Mouse (Mus musculus) ovary, adult 2 months (tissue): Measurements from ENCODE around the gene Zfp329. TPM values are rescaled to one million over a fixed set of nuclear protein-coding genes. Genes with fewer than 3 reads are reported as not detected.

Source experiments
- polyA plus RNA-seq: library from polyadenylated mRNA; depleted of rRNA; stranded (reverse); fragments of >200 nt; gene quantifications from 2 replicates; pipeline ENCODE4 v1.2.3, GENCODE M21; 2012; rRNA removed

Gene Zfp329
- 0.62 and 1.2 TPM in 2 replicates for polyA plus RNA-seq

DNA sequence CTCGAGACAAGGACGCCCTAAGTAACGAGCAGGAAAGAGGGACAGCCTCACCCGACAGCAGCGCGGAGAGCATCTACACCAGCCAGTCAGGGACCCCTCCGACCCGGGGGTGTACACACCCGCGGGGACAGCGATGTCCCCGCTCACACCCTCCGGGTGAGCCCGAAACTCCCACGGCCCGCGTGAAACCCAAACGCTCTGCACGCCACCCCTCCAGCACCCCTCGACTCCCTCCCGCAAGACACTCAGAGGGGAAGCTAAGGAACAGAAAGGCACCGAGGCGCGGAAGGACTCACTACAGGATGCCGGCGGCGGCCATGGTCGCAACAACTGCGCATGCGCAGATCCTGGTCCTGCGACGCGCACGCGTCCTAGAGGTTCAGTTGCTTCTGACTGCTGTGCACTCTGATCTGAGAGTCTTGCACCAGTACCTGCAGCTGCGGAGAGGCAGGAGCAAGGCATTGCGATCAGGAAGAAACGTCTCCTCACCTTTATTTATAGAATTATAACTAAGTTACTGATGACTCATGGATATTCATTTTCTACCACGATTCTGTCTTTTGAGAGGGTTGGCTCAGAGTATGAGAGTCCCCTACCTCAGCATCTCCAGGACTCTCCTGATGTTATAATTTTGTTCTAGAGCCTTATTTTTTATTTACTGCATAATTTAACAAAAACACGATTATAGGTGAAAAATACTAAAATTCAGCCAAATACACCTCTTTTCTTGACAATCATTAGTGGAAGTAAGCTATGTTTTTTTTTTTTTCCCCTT lies at the start of gene Zfp329:
Gene Zfp329, minus strand, starts transcription at position 338 of the 775 bp plus-strand sequence.

DNA sequence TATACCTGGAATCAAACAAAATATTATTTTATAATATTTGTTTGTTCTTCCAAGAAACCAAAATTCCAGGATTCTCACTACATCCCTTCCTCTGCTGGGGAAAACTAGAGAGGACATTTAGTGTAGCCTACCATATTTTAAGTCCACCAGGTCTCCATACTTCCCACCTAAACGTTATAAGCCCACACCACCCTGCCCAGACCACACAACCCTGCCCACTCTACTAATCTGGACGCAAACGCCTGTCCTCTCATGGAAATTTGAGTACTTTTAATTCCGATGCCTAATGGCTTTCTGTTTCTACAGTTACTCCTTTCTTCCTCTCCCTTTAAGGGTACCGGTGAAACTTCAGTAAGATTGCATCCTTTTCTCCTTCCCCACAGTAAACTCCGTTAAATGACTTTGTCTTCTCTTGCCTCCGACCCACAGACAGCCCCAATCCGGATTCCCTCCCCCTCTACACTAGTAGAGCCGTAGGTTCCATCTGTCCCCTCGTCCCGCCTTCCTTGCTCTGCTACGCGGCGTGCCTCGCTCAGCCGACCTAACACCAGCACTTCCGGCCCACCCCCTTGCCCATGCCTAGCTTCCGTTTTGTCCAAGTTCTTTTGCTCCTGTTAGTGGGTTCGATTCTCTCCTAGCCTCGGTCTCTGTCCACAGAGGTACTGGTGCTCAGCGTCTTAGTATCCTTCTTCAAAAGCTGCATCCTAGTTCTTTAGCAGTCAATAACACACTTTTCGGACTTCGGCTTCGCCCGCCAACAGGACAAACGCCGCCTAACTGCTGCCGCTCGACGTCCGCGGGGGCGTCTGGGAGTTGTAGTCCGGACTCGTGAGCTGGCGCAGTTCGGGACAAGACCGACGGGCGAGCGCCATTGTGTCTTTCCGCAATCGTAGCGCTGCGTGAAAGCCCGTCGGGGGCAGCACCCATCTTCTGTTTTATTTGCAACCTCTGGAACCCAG lies 15.8 kb upstream of the Zfp329 start, which contains the start of gene Zfp110:
Gene Zfp110, plus strand, starts transcription at position 600 of the 959 bp plus-strand sequence.

DNA sequence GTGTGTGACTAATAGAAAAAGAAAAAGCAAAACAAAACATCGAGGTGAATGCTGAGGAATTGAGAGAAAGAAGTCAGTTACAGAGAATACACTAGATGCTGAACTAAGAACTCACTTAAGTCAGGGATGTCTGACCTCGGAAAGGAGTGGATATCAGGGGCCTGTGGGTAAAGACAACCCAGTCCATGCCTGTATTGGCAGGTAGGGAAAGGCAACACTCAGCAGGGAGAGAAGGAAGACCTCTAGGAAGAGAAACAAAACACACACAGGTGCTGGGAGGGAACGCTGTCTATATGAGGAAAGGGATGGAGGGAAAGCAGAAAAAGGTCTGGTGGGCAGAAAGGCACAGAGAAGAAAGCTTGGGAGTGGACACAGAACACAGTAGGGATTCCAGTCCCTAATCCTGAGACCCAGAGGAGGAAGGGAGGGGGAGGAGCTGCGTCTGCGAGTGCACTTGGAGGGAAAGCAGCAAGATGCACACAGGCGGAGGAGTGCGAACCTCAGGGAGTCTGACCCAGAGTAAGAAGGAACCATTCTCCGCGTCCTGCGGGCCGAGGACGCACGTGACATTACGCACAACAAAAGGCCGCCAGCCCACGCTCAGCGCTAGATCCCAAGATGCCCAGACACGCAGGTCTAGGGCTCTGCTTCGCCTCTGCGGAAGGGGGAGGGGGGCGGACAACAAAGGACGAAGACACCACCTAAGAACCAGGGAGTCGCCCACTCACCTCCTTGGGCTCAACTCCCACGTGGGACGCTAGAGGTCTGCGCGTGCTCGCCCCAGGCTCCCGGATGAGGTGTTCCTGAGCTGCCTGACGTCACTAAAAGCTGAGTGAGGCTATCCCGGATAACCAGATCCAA lies 15.6 kb downstream of the Zfp329 start, which contains the start of gene Zscan18:
Gene Zscan18, minus strand, starts transcription at position 770 of the 861 bp plus-strand sequence.

Other genes starting within 250 kb of the Zfp329 start
- gene Vmn2r53, start 210.1 kb downstream of the Zfp329 start, polyA plus RNA-seq: not detected in 2 replicates
- not detected in 2 replicates for gene Vmn2r54, start 178.5 kb downstream of the Zfp329 start, polyA plus RNA-seq
- gene Vmn2r55, start 133.9 kb downstream of the Zfp329 start, polyA plus RNA-seq: not detected in 2 replicates
- not detected in 2 replicates for gene Vmn2r56, start 83.9 kb downstream of the Zfp329 start, polyA plus RNA-seq
- 3.9 and 4.8 TPM in 2 replicates for gene Zscan18, start 15.2 kb downstream of the Zfp329 start, polyA plus RNA-seq
- gene Zfp110, start 15.9 kb upstream of the Zfp329 start, polyA plus RNA-seq: 4.6 and 11.1 TPM in 2 replicates
- 1.4 and 1.5 TPM in 2 replicates for gene Zfp128, start 62.3 kb upstream of the Zfp329 start, polyA plus RNA-seq
- 15.0 and 21.0 TPM in 2 replicates for gene Zscan22, start 79.0 kb upstream of the Zfp329 start, polyA plus RNA-seq
- gene Rps5, start 103.4 kb upstream of the Zfp329 start, polyA plus RNA-seq: 4,303 and 5,955 TPM in 2 replicates
- 1.1 and 1.4 TPM in 2 replicates for gene Rnf225, start 108.6 kb upstream of the Zfp329 start, polyA plus RNA-seq
- 15.2 and 15.9 TPM in 2 replicates for gene Zfp324, start 147.0 kb upstream of the Zfp329 start, polyA plus RNA-seq
- gene Zfp446, start 159.0 kb upstream of the Zfp329 start, polyA plus RNA-seq: 8.6 and 10.7 TPM in 2 replicates
- gene Slc27a5, start 179.3 kb upstream of the Zfp329 start, polyA plus RNA-seq: 0.14 and 0.92 TPM in 2 replicates
- 489 and 576 TPM in 2 replicates for gene Trim28, start 180.3 kb upstream of the Zfp329 start, polyA plus RNA-seq
- gene Zbtb45, start 191.2 kb upstream of the Zfp329 start, polyA plus RNA-seq: 65.0 and 66.4 TPM in 2 replicates
- 67.1 and 76.2 TPM in 2 replicates for gene Chmp2a, start 215.9 kb upstream of the Zfp329 start, polyA plus RNA-seq
- 121 and 156 TPM in 2 replicates for gene Ube2m, start 219.4 kb upstream of the Zfp329 start, polyA plus RNA-seq
- gene Mzf1, start 235.9 kb upstream of the Zfp329 start, polyA plus RNA-seq: 8.6 and 8.9 TPM in 2 replicates